Mouse (Mus musculus): ENCODE data around the gene Hspa1a.
"Not testable (repeated sequence)": the region's sequence is repeated elsewhere in the genome, so short reads cannot be mapped to it uniquely, and the experiment has no call there.

DNA sequence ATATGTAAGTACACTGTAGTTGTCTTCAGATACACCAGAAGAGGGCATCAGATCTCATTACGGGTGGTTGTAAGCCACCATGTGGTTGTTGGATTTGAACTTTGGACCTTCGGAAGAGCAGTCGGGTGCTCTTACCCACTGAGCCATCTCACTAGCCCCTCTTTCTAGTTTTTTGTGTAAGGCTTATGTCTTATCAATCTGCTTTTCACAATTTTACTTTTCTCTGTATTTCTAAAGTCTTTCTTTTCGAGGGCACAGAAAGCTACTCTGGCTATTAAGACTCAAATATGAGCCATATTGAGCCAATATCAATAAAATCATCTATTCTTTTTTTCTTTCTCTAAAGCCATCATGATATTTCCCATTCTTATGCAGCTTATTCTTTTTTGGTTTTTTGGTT, 23.2 kb upstream of the Hspa1a start:
- TF ChIP-seq CTCF (IDR thresholded peaks at IDR 0.05; ENCODE audit: control insufficient read depth, insufficient read depth, low read length); POLR2A (IDR thresholded peaks at IDR 0.05; ENCODE audit: borderline replicate concordance, control insufficient read depth, low read depth, low read length): not testable (repeated sequence)

Measured in bone marrow, adult 2 months (tissue).